Mouse (Mus musculus) A20 (cell line): ENCODE results near the gene Syde1.
"Not testable (repeated sequence)": the region's sequence is repeated elsewhere in the genome, so short reads cannot be mapped to it uniquely, and the experiment has no call there.

ENCODE experiments used
- DNase-seq: peaks from one replicate; pipeline ENCODE4 v3.0.0-alpha.2; 2011; ENCODE audit warnings: low read depth, low spot score

The Syde1 gene

DNA sequence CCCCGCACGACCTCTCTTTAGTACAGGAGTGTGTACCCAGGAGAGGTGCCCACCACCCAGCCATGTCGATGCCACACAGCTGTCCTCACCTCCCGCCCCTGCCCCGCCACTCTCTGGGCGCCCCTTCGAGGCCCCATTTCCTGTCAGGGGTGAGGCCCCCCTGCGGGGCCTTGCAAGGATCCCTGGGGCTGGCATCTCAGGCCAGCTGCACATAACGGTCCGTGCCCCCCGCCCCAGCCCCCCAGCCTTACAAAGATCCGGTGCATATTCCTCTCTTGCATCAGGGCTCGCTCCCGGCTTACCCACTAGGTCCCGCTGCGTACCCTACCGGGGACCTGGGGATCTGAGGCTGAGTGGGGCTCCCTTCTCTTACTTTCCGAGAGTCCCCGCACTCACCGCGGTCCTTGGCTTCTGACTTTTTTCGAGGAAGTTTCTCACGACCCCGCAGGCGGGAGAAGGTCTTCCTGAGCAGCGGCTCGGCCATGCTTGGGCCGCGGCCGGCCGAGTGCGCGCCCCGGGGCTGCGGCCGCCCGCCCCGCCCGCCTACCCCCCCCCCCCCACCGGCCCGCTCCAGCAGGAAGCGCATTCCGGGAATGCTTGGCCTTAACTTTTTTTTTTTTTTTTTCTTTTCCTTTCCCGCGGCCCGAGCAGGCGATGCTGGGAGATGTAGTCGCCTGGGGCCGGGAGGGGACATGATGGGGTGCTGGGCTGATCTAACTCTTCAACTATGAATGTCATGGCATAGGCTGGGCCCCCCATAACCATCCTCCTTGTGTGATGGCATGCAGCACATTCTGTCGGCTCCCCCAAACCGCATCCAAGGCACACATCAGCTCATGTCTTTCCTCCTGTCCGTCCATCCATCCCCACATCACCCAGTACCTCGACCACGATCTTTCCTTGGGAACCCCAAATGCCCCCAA, at the start of gene Syde1:
Syde1 (minus strand) TSS at position 559 of the 923 bp plus-strand sequence.
- DNase-seq = no peak

DNA sequence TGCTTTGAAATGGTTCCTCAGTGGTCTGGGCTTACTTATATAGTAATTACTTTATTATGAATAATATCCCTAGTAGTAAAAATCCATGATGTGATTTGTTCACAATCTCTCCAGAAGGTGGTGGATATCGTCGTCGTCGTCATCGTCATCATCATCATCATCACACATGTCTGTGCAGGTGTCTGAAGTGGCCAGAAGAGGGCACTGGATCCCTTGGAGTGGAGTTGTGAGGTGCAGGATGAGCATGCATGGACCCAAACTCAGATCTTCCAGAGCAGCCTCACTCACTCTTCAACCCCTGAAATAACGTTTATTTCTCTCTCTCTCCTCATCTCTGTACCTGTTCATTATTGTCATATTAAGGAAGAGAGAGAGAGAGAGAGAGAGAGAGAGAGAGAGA, 40.5 kb upstream of the Syde1 start:
- DNase-seq = peak; percentile 50

DNA sequence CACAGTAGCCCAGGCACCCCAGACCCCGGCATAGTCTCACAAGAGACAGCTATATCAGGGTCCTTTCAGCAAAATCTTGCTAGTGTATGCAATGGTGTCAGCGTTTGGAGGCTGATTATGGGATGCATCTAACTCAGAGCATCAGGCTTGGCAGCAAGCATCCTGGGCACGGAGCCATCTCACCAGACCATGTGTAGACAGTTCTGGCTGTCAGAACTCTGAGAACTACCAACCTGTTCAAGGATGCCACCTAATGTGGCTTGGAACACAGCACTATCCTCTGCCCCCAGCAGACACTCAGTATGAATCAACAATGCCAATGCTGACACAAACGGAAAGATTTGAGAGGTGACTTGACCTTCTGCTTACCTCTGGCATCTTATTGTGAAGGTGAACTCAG, 38.4 kb upstream of the Syde1 start:
- no peak for DNase-seq

DNA sequence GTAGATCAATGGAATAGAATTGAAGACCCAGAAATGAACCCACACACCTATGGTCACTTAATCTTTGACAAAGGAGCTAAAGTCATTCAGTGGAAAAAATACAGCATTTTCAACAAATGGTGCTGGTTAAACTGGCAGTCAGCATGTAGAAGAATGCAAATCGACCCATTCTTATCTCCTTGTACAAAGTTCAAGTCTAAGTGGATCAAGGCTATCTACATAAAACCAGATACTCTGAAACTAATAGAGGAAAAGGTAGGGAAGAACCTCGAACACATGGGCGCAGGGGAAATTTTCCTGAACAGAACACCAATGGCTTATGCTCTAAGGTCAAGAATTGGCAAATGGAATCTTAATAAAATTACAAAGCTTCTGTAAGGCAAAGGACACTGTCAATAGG, 31.4 kb upstream of the Syde1 start:
- DNase-seq = not testable (repeated sequence)

DNA sequence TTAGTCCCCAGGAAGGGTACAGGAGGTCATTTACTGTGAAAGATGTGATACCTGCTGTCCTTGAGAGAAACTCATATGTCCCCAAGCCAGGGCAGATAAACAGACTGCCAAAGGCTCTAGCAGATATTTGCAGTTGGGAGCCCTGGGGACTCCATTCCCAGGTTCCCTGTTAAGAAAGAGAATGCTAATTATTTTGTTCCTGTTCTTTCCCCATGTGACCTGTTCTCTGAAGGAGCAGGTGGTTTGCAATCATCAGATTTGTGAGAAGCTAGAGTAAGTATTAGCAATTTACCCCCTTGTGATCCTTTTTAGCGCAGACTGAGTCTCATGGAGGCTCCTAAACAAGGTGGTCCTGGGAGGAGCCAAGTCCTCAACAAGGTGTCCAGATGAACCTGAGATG, 26.2 kb upstream of the Syde1 start, which contains the start of gene Olfr1357:
Olfr1357 (minus strand) TSS at position 101 of the 400 bp plus-strand sequence.
- DNase-seq = no peak

DNA sequence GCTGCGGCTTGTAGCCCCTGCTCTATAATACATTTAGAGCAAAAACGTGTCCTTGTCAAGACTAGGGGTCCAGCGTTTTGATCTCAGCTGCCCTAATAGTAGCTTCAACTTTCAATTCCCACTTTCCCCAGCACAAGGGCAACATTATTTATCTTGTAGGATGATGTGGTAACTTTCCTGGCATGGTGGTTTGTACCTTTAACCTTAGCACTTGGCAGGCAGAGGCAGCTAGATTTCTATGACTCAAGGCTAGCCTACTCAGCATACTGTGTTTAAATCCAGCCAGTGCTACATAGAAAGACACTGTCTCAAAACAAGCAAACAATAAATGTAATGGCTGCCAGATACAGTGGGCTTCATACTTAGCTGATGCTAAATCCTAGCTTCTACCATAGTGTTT, 15.8 kb upstream of the Syde1 start:
- no peak for DNase-seq

DNA sequence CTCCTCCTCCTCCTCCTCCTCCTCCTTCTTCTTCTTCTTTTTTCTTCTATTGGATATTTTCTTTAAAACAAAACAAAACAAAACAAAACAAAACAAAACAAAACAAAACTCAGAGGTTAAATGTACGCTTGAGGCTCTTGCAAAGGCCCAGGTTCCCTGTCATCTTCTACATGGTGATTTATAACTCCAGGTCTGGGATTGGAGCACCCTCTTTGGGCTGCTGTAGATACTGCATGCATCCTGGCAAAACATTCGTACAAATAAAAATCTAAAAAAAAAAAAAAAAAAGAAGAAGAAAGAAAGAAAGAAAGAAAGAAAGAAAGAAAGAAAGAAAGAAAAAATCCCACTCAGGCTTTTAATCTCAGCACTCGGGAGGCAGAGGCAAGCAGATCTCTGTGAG, 13.3 kb upstream of the Syde1 start:
- peak; percentile 37 for DNase-seq

DNA sequence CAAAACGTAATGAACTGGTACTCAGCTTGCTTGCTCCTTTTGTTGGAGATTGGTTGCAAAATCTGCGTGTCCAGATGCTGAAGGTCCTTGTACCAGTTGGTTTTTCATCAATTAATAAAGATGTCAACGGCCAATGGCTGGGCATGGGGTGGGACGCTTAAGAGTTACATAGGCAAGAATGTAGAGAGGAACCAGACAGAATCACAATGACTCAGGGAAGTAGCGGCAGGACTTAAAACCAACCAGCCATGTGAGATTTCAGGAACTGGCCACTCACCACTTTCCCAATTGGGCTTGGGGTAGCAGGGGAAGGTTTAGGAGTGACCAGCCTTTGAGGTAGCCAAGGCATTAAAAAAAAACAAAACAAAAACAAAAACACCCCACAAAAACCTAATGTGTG, 8.1 kb upstream of the Syde1 start:
- DNase-seq = peak; percentile 53

DNA sequence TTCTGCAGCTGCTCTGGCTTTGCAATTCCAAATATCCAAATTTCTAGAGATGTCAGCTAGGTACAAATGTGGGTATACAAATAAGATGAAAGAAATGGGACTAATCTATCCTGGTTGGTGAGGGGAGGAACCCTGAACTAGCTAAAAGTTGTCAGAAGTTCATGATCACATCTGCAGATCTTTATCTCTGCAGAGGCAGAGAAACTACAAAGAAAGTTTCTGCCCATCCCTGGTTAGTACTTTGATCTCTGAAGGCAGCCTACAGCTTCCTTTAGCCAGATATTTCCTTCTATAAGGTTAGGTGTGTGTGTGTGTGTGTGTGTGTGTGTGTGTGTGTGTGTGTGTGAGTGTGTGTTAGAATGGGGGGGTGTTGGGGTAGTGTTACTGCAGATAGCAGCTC, 2.8 kb upstream of the Syde1 start:
- DNase-seq = no peak

DNA sequence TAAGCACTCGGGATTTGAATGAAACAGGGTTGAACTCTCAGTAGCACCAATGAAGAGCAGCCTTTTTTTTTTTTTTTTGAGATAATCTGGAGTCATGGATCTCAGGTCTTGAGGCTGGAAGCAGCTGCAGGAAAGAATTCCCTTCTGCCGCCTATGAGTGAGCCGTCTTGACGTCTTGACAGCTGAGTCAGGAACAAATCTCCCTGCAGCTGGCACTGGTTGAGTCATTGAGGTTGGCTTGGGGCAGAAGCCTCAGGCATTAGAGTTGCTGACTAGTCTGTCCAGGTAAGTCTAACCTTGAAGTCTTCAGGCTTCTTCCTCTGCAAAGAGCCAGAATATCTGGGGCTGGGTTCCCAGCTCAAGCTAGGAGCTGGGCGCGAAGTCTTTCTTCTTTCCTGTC, 2.4 kb upstream of the Syde1 start:
- DNase-seq = no peak

DNA sequence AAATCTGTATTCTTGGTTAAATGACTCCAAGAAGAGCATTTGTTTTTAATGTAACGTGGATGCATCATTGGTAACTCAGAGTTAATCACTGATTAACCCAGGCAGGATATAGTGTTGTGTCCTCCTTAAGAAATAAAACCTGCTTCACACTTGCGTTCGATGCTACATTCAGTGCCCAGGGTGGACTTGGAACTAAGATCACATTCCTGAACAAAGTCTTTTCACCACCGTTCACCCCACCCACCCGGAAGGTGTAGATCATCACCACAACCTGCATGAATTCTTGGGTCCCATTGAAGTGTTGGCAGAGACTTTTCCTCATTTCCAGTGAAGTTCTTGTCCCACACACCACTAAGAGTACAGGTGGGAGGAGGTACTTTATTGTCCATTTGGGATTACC, 2.0 kb upstream of the Syde1 start:
- no peak for DNase-seq

DNA sequence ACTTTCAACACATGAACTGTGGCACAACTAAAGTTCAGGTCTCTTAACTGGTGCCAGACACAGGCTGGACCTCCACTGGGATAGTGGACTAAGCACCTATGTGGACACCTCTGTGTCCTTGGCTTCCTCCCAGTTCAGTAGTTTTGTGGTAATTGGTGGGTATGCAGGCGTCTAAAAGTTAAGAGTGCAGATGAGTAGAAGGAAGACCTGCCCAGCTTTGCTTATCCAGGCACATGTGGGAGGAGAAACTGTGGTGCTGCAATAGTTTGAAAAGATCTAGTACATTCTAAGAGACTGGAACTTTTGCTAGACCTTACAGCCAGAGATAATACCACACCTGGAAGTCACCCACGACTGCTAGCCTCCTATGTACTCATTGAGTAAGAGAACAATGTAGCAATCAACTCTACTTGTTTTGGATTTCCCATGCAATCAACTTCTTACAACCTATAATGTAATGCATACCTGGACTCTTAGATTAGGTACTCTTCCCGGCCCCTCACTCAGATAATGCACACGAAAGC, 1.2 kb upstream of the Syde1 start:
- DNase-seq = no peak

DNA sequence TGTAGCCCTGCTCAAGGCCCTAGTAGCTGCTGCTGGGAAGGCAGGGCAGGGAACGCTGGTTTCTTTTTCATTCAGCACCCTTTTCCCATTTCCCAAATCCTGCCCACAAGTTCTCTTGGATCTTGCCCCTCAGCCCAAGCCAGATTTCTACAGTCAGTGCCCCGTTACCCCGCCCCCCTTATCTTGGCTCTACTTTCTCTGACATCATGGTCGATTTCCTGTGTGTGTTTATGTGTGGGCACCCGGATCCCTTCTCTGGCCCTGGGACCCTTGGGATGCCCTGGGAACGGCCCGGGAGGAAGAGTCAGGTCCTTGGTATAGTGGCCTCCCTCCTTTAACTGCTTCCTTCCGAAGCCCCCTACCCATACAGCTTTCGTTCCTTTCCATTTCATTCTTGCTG, 1.0 kb downstream of the Syde1 start:
- DNase-seq = no peak

DNA sequence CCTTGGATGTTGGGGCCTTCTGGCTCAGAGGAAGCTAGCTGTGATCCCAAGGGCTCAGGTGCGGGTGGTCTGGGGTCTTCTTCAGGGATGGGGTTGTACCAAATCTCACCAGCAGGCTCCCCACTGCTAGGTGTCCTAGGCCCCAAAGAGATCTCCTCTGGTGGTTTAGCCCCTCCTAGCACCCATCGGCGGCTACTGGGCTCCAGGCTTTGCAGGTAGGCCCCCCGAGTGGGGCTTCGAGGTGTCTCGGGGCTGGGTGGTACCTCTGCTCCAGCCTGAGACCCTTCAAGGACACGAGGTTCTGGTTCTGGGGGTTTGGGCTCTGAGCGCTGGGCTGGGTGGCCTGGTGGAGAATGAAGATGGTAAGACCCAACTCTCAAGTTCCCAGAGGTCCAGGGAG, 1.9 kb downstream of the Syde1 start:
- DNase-seq = no peak

DNA sequence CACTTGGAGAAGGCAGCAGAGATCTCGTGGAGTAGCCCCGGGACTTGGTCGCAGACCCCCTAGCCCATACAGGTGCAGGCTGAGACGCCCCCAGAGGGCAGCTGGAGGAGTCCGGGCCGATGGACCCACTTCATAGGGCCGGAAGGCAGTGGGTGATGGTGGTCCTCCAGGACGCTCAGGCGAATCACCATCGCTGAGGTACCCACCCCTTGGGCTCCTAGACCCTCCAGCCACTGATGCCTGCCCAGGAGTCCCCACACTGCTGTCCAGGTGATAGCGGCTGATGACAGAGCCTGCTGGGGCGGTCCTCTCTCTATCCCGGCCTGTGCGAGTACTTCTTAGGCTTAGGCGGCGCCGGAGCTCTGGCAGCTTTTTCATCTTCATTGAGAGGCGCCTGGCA, 2.5 kb downstream of the Syde1 start:
- DNase-seq = no peak

DNA sequence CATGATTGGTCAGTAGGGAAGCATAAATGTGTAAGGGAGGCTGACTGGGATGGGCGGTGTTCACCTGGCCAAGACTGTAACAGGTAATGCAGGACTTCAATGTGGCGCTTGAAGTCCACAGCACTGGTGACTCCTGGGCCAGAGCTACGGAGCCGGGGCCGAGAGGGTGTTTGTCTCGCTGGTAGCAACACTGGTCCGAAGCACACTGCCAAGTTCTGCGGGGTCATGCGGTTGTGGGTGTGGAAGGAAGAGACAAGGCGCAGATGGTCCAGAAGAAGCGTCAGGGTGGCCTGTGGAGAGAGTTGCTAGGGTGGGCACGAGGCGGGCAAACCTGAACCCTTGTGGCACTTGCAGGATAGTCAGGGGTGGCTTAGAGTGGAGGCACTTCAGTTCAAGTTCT, 5.7 kb downstream of the Syde1 start:
- no peak for DNase-seq

DNA sequence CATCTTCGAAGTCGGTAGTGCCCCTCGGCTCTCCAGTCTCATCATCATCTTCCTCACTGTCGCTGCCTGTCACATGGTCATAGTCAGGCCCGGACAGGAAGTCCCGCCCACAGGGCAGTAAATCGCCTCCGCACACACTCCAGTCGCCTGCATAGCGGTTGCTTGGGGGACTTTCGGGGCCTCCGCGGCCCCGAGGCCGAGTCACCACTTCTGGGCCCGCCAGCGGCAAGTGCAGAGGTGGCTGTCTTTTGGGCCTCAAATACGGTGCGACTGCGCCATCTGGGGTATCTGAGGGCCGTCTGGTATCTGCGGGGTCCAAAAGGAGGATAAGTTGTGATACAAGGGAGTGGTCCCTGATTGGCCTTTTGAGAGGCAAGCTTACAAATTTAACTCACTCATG, 6.2 kb downstream of the Syde1 start:
- DNase-seq = no peak

DNA sequence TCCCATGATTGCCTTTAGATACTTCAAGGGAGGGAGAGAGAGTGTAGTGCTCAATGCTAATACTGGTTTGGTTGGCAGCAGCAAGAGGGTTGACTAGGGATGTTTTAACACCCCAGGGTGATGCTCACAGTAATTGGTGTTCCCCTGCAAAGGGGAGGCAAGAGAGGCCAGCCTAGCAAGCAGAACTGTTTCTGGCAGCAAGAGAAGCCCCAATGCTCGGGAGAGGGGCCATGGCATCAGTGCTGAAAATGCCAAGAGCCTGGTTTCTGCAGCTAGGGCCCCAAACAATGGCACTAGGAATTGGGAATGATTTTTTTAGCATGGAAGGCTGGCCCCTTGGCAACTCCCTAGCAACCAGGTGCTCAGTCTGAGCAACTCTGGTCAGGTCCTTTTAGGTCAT, 6.8 kb downstream of the Syde1 start:
- no peak for DNase-seq

DNA sequence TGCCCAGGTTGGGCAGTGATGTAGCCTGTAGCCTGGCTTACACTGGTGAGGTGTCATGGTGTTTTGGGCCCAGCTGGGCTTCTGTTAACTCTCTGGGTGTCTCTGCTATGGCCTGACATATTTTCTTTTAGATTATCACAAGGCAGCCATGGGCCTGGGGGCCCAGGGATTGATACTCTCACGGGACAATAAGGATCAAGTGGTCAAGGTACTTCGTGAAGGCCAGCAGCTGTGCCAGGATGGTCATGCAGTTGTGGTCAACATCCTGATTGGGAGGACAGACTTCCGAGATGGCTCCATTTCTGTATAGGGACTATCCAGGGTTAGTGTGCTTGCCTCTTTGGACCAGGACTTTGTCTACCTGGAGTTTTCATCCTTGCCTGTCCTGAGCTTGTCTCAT, 7.8 kb downstream of the Syde1 start:
- no peak for DNase-seq

DNA sequence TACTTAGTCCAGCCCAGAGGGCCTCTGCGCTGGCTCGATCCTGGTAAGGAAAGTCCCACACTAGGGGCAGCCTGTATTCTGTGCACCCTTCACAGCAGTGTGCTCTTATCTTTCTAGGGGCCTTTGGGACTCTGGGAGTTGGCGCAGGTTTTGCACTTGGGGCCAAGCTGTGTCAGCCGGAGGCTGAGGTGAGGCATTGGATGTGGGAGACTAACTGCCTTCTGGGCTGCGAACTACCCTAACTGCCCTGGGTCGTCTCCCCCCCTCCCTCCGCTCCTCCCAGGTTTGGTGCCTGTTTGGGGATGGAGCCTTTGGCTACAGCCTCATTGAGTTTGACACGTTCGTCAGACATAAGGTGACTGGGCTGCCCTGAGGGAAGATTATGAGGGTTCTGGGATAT, 8.4 kb downstream of the Syde1 start:
- DNase-seq = no peak

DNA sequence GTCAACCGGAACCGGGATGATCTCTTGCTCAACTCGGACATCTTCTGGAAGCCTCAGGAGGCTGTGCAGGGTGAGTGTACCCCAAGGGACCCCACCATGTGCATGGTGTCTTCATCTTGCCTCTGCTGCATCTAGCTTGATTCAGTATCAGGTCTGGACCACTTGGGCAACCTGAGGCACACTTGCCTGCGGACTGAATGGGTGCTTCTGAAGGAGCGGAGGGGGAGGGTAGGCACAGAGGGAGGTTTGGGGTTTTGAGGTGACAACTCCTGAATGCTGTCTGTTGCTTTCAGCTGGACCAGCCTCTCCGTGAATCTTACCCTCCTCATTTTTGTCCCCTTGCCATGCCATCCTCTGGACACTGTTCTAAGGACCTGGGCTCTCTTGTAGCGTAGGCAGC, 10.6 kb downstream of the Syde1 start:
- DNase-seq = no peak

DNA sequence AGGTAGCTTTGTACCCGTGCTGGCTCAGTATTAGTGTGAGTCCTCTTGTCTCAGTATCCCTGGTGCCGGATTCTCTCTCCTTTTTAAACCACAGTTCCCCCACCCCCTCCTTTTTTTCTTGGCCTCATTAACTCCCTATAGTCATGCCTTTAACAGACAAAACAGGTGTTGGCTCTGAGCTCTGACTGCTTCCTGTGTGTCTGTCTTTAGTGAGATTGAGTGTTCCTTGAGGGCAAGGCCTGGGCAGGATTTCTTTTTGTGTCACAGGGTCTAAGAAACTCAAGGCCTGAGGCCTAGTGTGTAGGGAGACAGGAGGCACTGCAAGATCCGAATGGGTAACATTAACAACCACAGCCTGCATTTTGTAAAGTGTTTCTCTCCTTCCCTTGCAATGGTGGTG, 13.6 kb downstream of the Syde1 start:
- no peak for DNase-seq

DNA sequence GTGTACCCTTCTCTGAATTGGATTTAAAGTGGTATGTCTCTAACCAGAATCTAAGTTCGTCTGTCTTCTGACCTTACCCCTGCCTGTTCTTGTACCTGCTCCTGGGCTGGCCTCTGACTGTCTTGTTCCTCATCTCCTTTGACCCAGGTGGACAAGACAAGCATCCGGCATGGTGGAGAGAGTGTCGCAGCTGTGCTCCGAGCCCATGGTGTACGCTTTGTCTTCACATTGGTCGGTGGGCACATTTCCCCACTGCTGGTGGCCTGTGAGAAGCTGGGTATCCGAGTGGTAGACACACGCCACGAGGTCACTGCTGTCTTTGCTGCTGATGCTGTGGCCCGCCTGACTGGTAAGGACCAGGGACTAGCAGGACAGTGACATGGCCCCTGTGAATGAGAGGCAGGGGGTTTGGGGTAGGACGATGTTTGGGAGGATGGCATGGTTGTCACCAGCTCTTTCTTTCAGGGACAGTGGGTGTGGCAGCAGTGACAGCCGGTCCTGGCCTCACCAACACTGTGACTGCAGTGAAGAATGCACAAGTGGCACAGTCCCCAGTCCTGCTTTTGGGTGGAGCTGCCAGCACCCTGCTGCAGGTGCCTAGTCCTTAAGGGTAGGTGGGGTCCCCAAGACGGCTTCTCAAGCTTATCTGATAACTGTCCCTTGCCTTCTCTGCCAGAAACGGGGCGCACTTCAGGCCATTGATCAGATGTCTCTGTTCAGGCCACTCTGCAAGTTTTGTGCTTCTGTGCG, 15.2 kb downstream of the Syde1 start:
- DNase-seq = no peak
